Mouse (Mus musculus) heart, embryonic 11.5 days (tissue): ENCODE measurements around the gene Ankrd50. TPM values are rescaled to one million over a fixed set of nuclear protein-coding genes. Genes with fewer than 3 reads are reported as not detected.

Source experiments
- ATAC-seq: fragments of 200-750 bp; cut with Nextera tagmentation; replicated peaks from 2 replicates; pipeline ENCODE4 v1.8.0; 2017; ENCODE audit warnings: moderate library complexity; ENCODE audit not compliant: insufficient number of reproducible peaks, low FRiP score, low TSS enrichment
- H3K27ac ChIP-seq: fragments of 300-500 bp; sonication (generic); 2 replicates; pipeline ENCODE4 v1.5.1; 2014; ENCODE audit warnings: mild to moderate bottlenecking, low read depth, low read length
- H3K27me3 ChIP-seq: fragments of 300-500 bp; sonication (generic); 2 replicates; pipeline ENCODE4 v1.6.1; 2014; ENCODE audit warnings: mild to moderate bottlenecking, low read length, mixed read lengths; ENCODE audit not compliant: control insufficient read depth, insufficient read depth
- H3K36me3 ChIP-seq: fragments of 300-500 bp; sonication (generic); 2 replicates; pipeline ENCODE4 v1.6.1; 2014; ENCODE audit warnings: mild to moderate bottlenecking, low read length, moderate library complexity, mixed read lengths; ENCODE audit not compliant: control insufficient read depth, insufficient read depth
- H3K4me1 ChIP-seq: fragments of 300-500 bp; sonication (generic); 2 replicates; pipeline ENCODE4 v1.6.1; 2014; ENCODE audit warnings: low read length; ENCODE audit not compliant: control insufficient read depth, insufficient read depth
- H3K4me2 ChIP-seq: fragments of 300-500 bp; sonication (generic); 2 replicates; pipeline ENCODE4 v1.6.1; 2014; ENCODE audit warnings: mild to moderate bottlenecking, moderate library complexity
- H3K4me3 ChIP-seq: fragments of 300-500 bp; sonication (generic); 2 replicates; pipeline ENCODE4 v1.5.1; 2014; ENCODE audit warnings: low read depth, low read length
- H3K9ac ChIP-seq: fragments of 300-500 bp; sonication (generic); 2 replicates; pipeline ENCODE4 v1.6.1; 2014; ENCODE audit warnings: mild to moderate bottlenecking, low read depth, low read length, moderate library complexity
- H3K9me3 ChIP-seq: fragments of 300-500 bp; sonication (generic); replicated peaks from 2 replicates; pipeline ENCODE4 v1.6.1; 2016; ENCODE audit warnings: low read length; ENCODE audit not compliant: control insufficient read depth
- WGBS: fragments of 180-500 bp; shearing (Covaris S2); extraction: QIAGEN DNeasy Blood & Tissue Kit; methylation state at CpG from one replicate; pipeline ENCODE4 v1.1.7; 2014; ENCODE audit not compliant: insufficient replicate concordance; 5-methylcytosine and 5-hydroxymethylcytosine counted together
- polyA plus RNA-seq: library from polyadenylated mRNA; unstranded; fragments of >200 nt; fragmentation: Nextera tagmentation; extraction: Ambion mirVana; gene quantifications from 2 replicates; pipeline ENCODE4 v1.2.1, GENCODE M21; 2014

Ankrd50 gene
- polyA plus RNA-seq, 1 experiment from 2014 or later = 17.3 TPM

DNA sequence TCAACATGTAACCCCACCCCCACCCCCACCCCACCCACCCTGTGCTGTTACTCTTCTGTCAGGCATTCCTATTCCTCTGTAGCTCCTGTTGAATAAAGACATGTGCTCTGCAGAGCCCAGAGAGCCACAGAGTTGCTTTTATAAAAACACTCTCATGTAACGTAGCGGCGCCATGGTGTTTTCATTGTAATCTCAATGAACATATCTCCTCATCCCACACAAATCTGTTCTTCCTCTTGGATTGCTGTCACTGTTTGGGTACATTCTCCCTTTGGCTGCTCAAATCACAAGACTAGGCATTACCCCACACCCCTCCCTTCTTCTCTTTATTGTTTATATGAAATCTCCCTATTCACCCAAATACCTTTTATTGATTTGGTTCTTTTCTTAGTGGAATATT is 13.9 kb upstream of the Ankrd50 start:
- Histone ChIP-seq H3K36me3 (no peaks in the 10 kb centered on the region), H3K9ac (no peak overlapping the region), H3K4me3 (no peak overlapping the region), H3K4me2 (no peak overlapping the region), H3K9me3 (no peaks in the 10 kb centered on the region), H3K27ac (no peak overlapping the region), H3K4me1 (no peaks in the 10 kb centered on the region), H3K27me3 (no peaks in the 10 kb centered on the region)
- WGBS = 83% methylated on average over 3 of the region's 3 CpGs
- no peak for ATAC-seq

DNA sequence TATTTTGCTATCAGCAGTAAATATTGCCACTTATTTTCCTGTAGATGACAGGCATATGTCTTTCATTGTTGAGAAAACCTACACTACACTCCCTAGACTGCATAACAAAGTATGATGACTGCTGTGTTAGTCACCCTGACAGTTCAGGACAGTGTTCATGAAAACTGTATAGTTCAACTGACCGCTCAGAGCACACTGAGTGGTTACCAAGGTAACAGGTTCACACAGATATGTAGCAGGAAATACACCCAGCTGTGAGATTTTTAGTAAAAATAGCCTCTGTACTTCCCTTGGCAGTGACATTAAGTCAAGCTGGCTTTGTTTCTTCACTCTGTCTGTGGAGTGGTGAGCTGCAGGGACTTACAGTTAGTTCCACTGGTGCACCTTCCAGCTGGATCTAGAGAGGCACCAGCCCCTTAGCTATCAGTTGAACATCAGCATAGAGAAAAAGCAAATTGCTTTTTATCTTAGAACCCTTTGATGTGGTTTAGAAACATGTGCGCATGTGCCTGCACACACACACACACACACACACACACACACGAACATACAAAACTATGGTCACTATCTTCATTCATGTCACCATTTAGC is 12.2 kb upstream of the Ankrd50 start:
- 82% methylated on average over 3 of the region's 3 CpGs for WGBS
- no peak for ATAC-seq
- no peak overlapping the region for H3K4me2 ChIP-seq

DNA sequence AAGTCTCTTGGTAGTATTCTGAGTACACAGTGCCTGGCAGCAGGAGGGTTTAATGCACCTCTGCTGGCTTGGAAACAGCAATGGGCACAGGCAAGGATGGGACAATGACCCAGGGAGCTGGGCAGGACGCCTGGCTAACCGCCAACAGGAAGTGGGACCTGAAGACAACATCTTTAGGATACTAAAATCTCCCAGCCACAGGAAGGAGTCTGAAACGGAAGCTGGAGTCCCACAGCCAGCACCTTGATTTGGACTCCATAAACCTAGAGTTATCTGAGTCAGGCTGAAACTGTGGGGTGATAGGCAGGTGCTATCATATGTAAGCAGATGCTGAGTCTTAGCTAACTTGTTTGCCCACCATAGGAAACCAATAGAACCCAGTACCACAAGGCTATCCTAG is 7.1 kb upstream of the Ankrd50 start:
- Histone ChIP-seq H3K4me3 (no peak overlapping the region), H3K4me2 (no peak overlapping the region), H3K9ac (no peak overlapping the region), H3K27ac (no peak overlapping the region), H3K9me3 (no peaks in the 10 kb centered on the region), H3K36me3 (no peaks in the 10 kb centered on the region), H3K4me1 (no peaks in the 10 kb centered on the region; the same call in 1 of the 2 replicates), H3K27me3 (no peaks in the 10 kb centered on the region)
- 59% methylated on average over 3 of the region's 3 CpGs for WGBS
- ATAC-seq = no peak

More for the DNA sequence above, 12.2 kb upstream of the Ankrd50 start:
- H3K4me1 ChIP-seq = no peaks in the 10 kb centered on the region
- H3K4me3 ChIP-seq = no peak overlapping the region
- no peaks in the 10 kb centered on the region for H3K27me3 ChIP-seq
- no peak overlapping the region for H3K9ac ChIP-seq
- H3K36me3 ChIP-seq = no peaks in the 10 kb centered on the region
- no peaks in the 10 kb centered on the region for H3K9me3 ChIP-seq
- no peak overlapping the region for H3K27ac ChIP-seq

DNA sequence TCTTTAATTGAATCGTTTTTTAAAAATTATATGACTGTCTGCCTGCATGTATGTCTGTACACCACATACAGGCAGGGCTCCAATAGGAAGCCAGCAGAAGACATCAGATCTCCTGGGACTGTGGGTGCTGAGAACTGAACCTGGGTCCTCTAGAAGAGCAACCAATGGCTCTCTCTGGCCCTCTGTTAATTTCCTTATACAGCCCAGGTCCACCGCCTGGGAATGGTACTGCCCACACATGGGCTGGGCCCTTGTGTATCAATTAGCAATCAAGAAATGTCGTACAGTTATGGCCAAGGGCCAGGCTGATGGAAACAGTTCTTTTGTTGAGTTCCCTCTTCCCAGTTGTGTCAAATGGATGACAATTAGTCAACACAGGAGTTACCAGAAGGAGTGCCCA is 6.6 kb upstream of the Ankrd50 start:
- Histone ChIP-seq H3K9ac (no peak overlapping the region), H3K4me2 (no peak overlapping the region), H3K9me3 (no peaks in the 10 kb centered on the region), H3K36me3 (no peaks in the 10 kb centered on the region), H3K27me3 (no peaks in the 10 kb centered on the region), H3K4me3 (no peak overlapping the region), H3K27ac (no peak overlapping the region), H3K4me1 (no peaks in the 10 kb centered on the region; the same call in 1 of the 2 replicates)
- ATAC-seq = no peak
- 72% methylated on average over 3 of the region's 3 CpGs for WGBS

DNA sequence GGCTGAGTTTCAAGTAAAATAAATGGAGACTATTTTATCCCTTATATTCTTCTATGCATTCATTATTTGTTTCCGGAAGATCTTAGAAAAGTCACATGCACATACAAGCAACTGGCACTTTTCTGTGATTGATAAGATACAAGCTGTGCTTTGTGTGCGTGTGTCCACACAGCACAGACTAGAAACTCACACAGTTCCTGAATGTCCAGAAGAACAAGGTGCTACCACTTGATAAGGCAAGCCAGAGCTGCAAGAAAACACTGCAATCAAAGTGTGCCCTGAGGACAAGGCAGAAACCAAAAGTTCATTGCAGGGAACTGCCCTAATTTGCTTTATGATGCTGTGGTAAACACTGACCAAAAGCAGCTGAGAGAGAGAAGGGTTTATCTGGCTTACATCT is 6.1 kb upstream of the Ankrd50 start:
- H3K9me3 ChIP-seq = no peaks in the 10 kb centered on the region
- no peak overlapping the region for H3K9ac ChIP-seq
- WGBS = 53% methylated on average over 2 of the region's 2 CpGs
- no peaks in the 10 kb centered on the region for H3K27me3 ChIP-seq
- H3K36me3 ChIP-seq = no peaks in the 10 kb centered on the region
- no peak overlapping the region for H3K4me3 ChIP-seq
- no peaks in the 10 kb centered on the region; the same call in 1 of the 2 replicates for H3K4me1 ChIP-seq
- no peak overlapping the region for H3K4me2 ChIP-seq
- ATAC-seq = no peak
- no peak overlapping the region for H3K27ac ChIP-seq

DNA sequence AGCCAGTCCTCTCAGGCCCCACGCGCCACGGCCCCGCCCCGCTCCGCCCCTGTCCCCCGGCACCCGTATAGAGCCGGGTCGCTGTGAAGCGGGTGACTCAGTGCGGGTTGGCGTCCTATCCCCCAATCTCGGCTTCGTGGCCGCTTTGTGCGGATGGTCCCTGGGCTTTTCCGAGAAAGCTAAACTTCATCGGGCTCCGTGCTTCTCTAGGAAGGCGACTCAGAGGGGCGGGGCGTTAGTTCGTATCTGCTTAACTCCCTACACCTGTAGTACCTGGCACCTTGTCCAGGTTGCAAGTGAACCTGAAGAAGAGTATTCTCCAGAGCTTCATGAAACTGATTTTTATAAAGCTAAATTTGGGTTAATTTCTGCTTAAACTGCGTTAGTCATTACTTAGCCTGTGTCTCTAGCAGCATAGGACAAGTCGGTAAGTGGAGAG is 482 bp upstream of the Ankrd50 start:
- H3K9ac ChIP-seq = peak overlapping the region; percentile 64; the same call in 1 of the 2 replicates
- peaks cover 20% of the 10 kb centered on the region for H3K4me1 ChIP-seq
- H3K27me3 ChIP-seq = no peaks in the 10 kb centered on the region
- no peaks in the 10 kb centered on the region for H3K9me3 ChIP-seq
- WGBS = 2% methylated on average over 26 of the region's 26 CpGs
- H3K4me3 ChIP-seq = peak overlapping the region; percentile 91
- 0 out of 2 replicates have a peak overlapping the region, but pooled peaks have one; percentile 15 for H3K27ac ChIP-seq
- H3K4me2 ChIP-seq = peak overlapping the region; percentile 68
- H3K36me3 ChIP-seq = peaks cover 2% of the 10 kb centered on the region; the same call in 1 of the 2 replicates
- no peak; the same call in 1 of the 2 replicates for ATAC-seq

DNA sequence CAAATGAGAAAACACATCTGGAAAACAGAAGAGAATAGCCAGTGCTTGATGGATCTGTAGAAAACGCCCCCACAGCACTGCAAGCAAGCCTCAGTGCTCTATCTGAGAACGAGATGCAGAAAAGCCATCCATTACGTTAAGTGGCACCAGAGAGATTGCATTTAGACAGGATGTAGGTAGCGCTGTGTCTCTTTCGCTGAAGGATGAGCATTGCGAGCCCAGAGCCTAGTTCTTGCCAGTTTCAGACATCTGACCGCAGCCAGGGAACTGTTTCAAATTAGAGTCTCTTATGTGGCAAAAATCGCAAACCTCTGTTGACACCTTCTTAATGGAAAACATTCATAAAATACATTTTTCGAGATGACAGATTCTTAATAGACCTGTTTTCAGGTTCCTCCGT is 1.1 kb downstream of the Ankrd50 start:
- peak overlapping the region; percentile 3 for H3K27ac ChIP-seq
- 24% methylated on average over 10 of the region's 10 CpGs for whole genome bisulfite sequencing
- H3K9ac ChIP-seq = peak overlapping the region; percentile 96; the same call in 1 of the 2 replicates
- H3K4me1 ChIP-seq = peaks cover 20% of the 10 kb centered on the region
- ATAC-seq = no peak
- H3K4me3 ChIP-seq = peak overlapping the region; percentile 91
- no peaks in the 10 kb centered on the region for H3K27me3 ChIP-seq
- peaks cover 2% of the 10 kb centered on the region; the same call in 1 of the 2 replicates for H3K36me3 ChIP-seq
- no peaks in the 10 kb centered on the region for H3K9me3 ChIP-seq
- H3K4me2 ChIP-seq = peak overlapping the region; percentile 82

DNA sequence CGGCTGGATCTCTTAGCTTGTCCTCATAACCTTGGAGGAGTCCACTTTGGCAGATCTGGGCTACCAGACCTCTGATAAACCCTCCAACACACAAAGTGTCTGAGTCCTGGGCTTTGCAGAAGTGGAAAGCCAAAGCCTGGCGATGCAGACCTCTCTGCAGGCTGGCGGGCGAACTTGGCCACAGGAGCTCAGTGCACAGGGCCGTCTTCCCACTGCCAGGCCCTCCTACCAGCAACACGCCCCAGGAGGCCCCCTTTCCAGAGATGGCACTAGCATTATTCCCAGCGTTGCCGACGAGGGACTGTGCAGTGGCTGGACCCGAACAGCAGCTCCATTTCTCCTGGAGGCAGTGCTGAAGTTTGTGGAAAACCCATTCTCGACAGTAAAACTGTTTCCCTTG is 1.9 kb downstream of the Ankrd50 start:
- Histone ChIP-seq H3K4me2 (peak overlapping the region; percentile 82), H3K9ac (peak overlapping the region; percentile 96), H3K9me3 (no peaks in the 10 kb centered on the region), H3K4me3 (peak overlapping the region; percentile 91), H3K27me3 (no peaks in the 10 kb centered on the region), H3K4me1 (peaks cover 20% of the 10 kb centered on the region), H3K27ac (peak overlapping the region; percentile 48), H3K36me3 (peaks cover 2% of the 10 kb centered on the region; the same call in 1 of the 2 replicates)
- ATAC-seq = no peak
- WGBS = 35% methylated on average over 11 of the region's 11 CpGs

DNA sequence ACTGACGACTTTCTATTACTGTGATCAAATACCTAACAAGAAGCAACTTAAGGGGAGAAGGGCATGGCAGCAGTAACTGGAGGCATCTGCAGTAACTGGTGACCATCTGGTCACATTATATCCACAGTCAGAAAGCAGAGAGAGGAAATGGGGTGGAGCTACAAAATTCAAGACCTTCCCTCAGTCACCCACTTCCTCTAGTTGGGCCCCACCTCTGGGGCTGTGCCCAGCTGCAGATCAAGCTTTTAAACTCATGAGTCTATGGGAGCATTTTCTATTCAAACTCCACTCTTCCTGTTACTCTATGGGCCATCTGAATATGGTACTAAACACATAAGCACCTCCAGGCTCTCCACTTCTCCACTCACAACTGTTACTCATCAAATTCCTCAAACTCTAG is 3.5 kb downstream of the Ankrd50 start:
- whole genome bisulfite sequencing = 69% methylated on average over 1 of the region's 1 CpGs
- Histone ChIP-seq H3K27ac (no peak overlapping the region), H3K4me3 (peak overlapping the region; percentile 16; the same call in 1 of the 2 replicates), H3K36me3 (peaks cover 4% of the 10 kb centered on the region; the same call in 1 of the 2 replicates), H3K4me2 (peak overlapping the region; percentile 53), H3K4me1 (peaks cover 20% of the 10 kb centered on the region), H3K9me3 (no peaks in the 10 kb centered on the region), H3K27me3 (no peaks in the 10 kb centered on the region), H3K9ac (no peak overlapping the region)
- no peak for ATAC-seq
